Mouse (Mus musculus) liver, adult 2 months (tissue): ENCODE measurements around the gene Isyna1. TPM values are rescaled to one million over a fixed set of nuclear protein-coding genes. Genes with fewer than 3 reads are reported as not detected.

Experiments
- DNase-seq: peaks from one replicate; pipeline ENCODE4 v3.0.0-alpha.2; 2011; ENCODE audit warnings: low read depth, low spot score; ENCODE audit errors: extremely low read depth
- H3K27ac ChIP-seq: fragments of 200-500 bp; replicated peaks from 2 replicates; pipeline ENCODE4 v1.5.1; 2012; ENCODE audit warnings: low read depth, mild to moderate bottlenecking, control low read depth, inconsistent platforms, low read length; ENCODE audit not compliant: insufficient read depth
- H3K27me3 ChIP-seq: fragments of 200-500 bp; 2 replicates; pipeline ENCODE4 v1.6.1; 2012; ENCODE audit warnings: mild to moderate bottlenecking, moderate library complexity, low read length, inconsistent platforms; ENCODE audit not compliant: control insufficient read depth, insufficient read depth
- H3K36me3 ChIP-seq: fragments of 200-500 bp; 2 replicates; pipeline ENCODE4 v1.6.1; 2012; ENCODE audit warnings: low read length, inconsistent platforms; ENCODE audit not compliant: control insufficient read depth, insufficient read depth
- H3K4me1 ChIP-seq: fragments of 200-500 bp; 2 replicates; pipeline ENCODE4 v1.6.1; 2011; ENCODE audit warnings: low read length; ENCODE audit not compliant: control insufficient read depth, insufficient read depth
- H3K4me3 ChIP-seq: fragments of 200-500 bp; 2 replicates; pipeline ENCODE4 v1.5.1; 2011; ENCODE audit warnings: low read depth, mild to moderate bottlenecking, control low read depth, low read length, moderate library complexity; ENCODE audit not compliant: insufficient read depth
- H3K79me2 ChIP-seq: fragments of 200-500 bp; 2 replicates; pipeline ENCODE4 v1.6.1; 2012; ENCODE audit warnings: inconsistent platforms, mild to moderate bottlenecking, low read length, moderate library complexity; ENCODE audit not compliant: control insufficient read depth, insufficient read depth
- H3K9ac ChIP-seq: fragments of 200-500 bp; 2 replicates; pipeline ENCODE4 v1.6.1; 2012; ENCODE audit warnings: low read depth, mild to moderate bottlenecking, control low read depth, inconsistent platforms, low read length
- CTCF ChIP-seq: fragments of 200-500 bp; IDR thresholded peaks from 2 replicates; pipeline ENCODE4 v1.5.1; 2011; ENCODE audit warnings: low read depth, low read length, control low read depth
- POLR2A ChIP-seq: fragments of 200-500 bp; IDR thresholded peaks from 2 replicates; pipeline ENCODE4 v1.6.1; 2011; ENCODE audit warnings: low read length, control low read depth; ENCODE audit not compliant: insufficient read depth; ENCODE audit errors: extremely low read depth
- WGBS: fragments of 180-500 bp; shearing (Covaris S2); methylation state at CpG from one replicate; pipeline ENCODE4 v1.1.7; 2018; 5-methylcytosine and 5-hydroxymethylcytosine counted together
- polyA plus RNA-seq: library from polyadenylated mRNA; depleted of rRNA; stranded (reverse); fragments of >200 nt; gene quantifications from 2 replicates; pipeline ENCODE4 v1.2.3, GENCODE M21; 2012
- total RNA-seq: library from RNA; depleted of rRNA; stranded (reverse); fragments of >200 nt; gene quantifications from 2 replicates; pipeline ENCODE4 v1.2.3, GENCODE M21; 2014

Gene Isyna1
- total and polyA plus RNA-seq, 2 experiments, result 3.2 to 16.6 TPM

GRCm38 (mm10) chr8:70601271-70601649 is 7.1 kb downstream of the Isyna1 start:
- H3K9ac ChIP-seq, result no peak overlapping the region
- 6% methylated on average over 26 of the region's 26 CpGs for WGBS

GRCm38 (mm10) chr8:70602139-70602811 is 8.1 kb downstream of the Isyna1 start:
- no peaks in the 10 kb centered on the region for H3K4me1 ChIP-seq
- no peak overlapping the region for H3K27ac ChIP-seq
- no peaks in the 10 kb centered on the region for H3K27me3 ChIP-seq
- DNase-seq, result no peak
- no peaks in the 10 kb centered on the region for H3K79me2 ChIP-seq
- 94% methylated on average over 13 of the region's 13 CpGs for WGBS
- H3K4me3 ChIP-seq, result no peak overlapping the region
- no peak overlapping the region for H3K9ac ChIP-seq
- H3K36me3 ChIP-seq, result no peaks in the 10 kb centered on the region
- TF ChIP-seq POLR2A (no peak), CTCF (no peak)

More at GRCm38 (mm10) chr8:70601271-70601649, 7.1 kb downstream of the Isyna1 start:
- Histone ChIP-seq H3K36me3 (no peaks in the 10 kb centered on the region), H3K4me1 (no peaks in the 10 kb centered on the region), H3K27ac (no peak overlapping the region), H3K27me3 (no peaks in the 10 kb centered on the region), H3K79me2 (no peaks in the 10 kb centered on the region), H3K4me3 (no peak overlapping the region)
- DNase-seq, result no peak
- TF ChIP-seq CTCF (no peak), POLR2A (no peak)

GRCm38 (mm10) chr8:70604558-70604957 is 10.4 kb downstream of the Isyna1 start:
- Histone ChIP-seq H3K4me3 (no peak overlapping the region), H3K4me1 (peaks cover 2% of the 10 kb centered on the region; the same call in 1 of the 2 replicates), H3K27ac (no peak overlapping the region), H3K27me3 (peaks cover 3% of the 10 kb centered on the region; the same call in 1 of the 2 replicates), H3K9ac (no peak overlapping the region), H3K79me2 (peaks cover 2% of the 10 kb centered on the region; the same call in 1 of the 2 replicates), H3K36me3 (no peaks in the 10 kb centered on the region)
- no peak for DNase-seq
- TF ChIP-seq POLR2A (no peak), CTCF (no peak)
- 91% methylated on average over 7 of the region's 7 CpGs for WGBS

- H3K79me2 ChIP-seq, result peaks cover 2% of the 10 kb centered on the region; the same call in 1 of the 2 replicates
- no peak overlapping the region for H3K9ac ChIP-seq
- TF ChIP-seq CTCF (no peak), POLR2A (no peak)
- H3K4me3 ChIP-seq, result no peak overlapping the region
- H3K27me3 ChIP-seq, result peaks cover 3% of the 10 kb centered on the region; the same call in 1 of the 2 replicates
- no peaks in the 10 kb centered on the region for H3K36me3 ChIP-seq
- H3K27ac ChIP-seq, result no peak overlapping the region
- peaks cover 4% of the 10 kb centered on the region; the same call in 1 of the 2 replicates for H3K4me1 ChIP-seq
- WGBS, result 90% methylated on average over 9 of the region's 9 CpGs
- DNase-seq, result no peak
Measured at GRCm38 (mm10) chr8:70605871-70606779, 12.0 kb downstream of the Isyna1 start.

- DNase-seq, result no peak
- 75% methylated on average over 18 of the region's 18 CpGs for WGBS
- TF ChIP-seq POLR2A, result no peak
- peaks cover 3% of the 10 kb centered on the region; the same call in 1 of the 2 replicates for H3K27me3 ChIP-seq
- no peaks in the 10 kb centered on the region for H3K36me3 ChIP-seq
- peak overlapping the region; percentile 93; the same call in 1 of the 2 replicates for H3K4me3 ChIP-seq
- H3K27ac ChIP-seq, result no peak overlapping the region
- peaks cover 4% of the 10 kb centered on the region; the same call in 1 of the 2 replicates for H3K4me1 ChIP-seq
- H3K9ac ChIP-seq, result no peak overlapping the region
- H3K79me2 ChIP-seq, result peaks cover 2% of the 10 kb centered on the region; the same call in 1 of the 2 replicates
Measured at GRCm38 (mm10) chr8:70606780-70607602, 12.8 kb downstream of the Isyna1 start.
